Mouse (Mus musculus): ENCODE results near the gene Gm10762. TPM values are rescaled to one million over a fixed set of nuclear protein-coding genes. Genes with fewer than 3 reads are reported as not detected.

The Gm10762 gene
- polyA plus RNA-seq, 1 experiment from 2014 or later = 22.1 TPM

DNA sequence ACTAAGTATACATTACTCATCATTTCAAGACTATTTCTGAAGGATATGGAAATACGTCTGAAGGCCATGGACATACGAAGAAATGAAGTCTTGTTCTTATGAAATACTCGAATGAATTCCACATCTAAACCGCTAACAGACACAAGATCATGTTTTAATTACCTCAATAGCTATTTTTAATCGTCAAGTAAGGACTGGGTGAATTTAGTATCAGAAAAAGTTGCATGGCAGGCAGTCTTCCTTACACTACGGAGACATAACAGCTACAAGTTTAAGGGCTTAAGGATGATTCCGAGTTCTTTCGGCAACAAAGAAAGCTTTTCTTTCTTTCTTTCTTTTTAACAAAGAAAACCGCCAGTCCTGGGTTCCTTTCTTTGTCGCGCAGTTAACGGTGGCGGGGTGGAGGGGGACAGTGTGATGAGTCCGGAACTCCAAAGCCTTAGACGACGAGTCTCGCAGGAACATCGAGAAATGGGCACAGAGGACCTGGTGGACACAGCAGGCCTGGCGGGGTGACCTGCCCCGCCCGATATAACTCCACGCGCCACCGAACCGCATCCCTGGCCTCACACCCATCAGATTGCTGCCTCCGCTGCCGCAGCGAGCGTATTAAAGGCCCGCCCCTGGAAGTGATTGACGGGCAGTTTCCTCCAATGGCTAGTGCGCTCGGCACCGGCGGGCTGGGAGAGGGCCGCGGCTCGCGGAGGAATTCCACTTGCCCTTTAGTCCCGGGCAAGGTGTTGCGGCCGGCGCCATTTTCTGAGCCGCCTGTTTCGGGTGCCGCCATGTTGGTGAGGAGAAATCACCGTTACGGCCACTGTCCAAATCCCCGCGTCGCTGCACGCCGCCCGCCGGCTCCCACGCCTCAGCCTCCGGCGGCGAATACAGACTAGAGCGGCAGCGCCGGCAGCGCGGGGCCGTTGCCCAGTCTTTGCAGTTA lies 614 bp downstream of the Gm10762 start, which contains the start of gene Zc3h6:
Gene Zc3h6, plus strand, starts transcription at position 762 of the 940 bp plus-strand sequence.
- DNase-seq (ENCODE audit: low spot score, missing footprints) = peak; percentile 100
- Histone ChIP-seq H3K27me3 (ENCODE audit: control insufficient read depth, insufficient read depth, low read length) (no peaks in the 10 kb centered on the region), H3K4me3 (ENCODE audit: low read depth, low read length) (peak within 1 kb of the TSS; percentile 86), H3K9me3 (ENCODE audit: control insufficient read depth, low read length) (no peaks in the 10 kb centered on the region), H3K36me3 (ENCODE audit: control insufficient read depth, insufficient read depth, low read length) (no peaks in the 10 kb centered on the region), H3K4me2 (peak within 1 kb of the TSS; percentile 59), H3K4me1 (ENCODE audit: control insufficient read depth, insufficient read depth, low read length) (peaks cover 7% of the 10 kb centered on the region; the same call in 1 of the 2 replicates), H3K9ac (ENCODE audit: low read length) (peak within 1 kb of the TSS; percentile 100), H3K27ac (ENCODE audit: low read depth, low read length) (peak within 1 kb of the TSS; percentile 100)
- 1% methylated on average over 65 of the region's 65 CpGs for WGBS
- peak; percentile 95 for ATAC-seq (ENCODE audit: low FRiP score)

DNA sequence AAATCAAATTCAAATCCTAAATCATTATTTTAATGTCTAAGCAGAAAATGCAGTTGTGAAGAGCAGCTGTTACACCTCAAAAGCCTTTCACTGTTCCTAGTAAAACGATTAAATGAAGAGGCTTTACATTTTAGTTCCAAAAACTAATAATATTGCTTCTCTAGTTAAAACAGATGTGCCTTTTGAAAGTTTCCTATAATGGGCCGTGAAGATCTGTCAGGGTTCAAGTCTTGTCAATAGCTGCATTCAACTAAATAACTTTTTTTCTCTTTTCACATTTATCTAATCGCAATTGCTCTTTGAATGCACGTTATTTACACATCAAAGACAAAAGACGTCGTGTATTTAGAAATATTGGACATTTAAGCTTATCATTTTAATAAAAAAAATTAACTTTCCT lies 1.3 kb downstream of the Gm10762 start:
- peaks cover 7% of the 10 kb centered on the region; the same call in 1 of the 2 replicates for H3K4me1 ChIP-seq (ENCODE audit: control insufficient read depth, insufficient read depth, low read length)
- no peaks in the 10 kb centered on the region for H3K36me3 ChIP-seq (ENCODE audit: control insufficient read depth, insufficient read depth, low read length)
- no peak overlapping the region; the same call in 1 of the 2 replicates for H3K9ac ChIP-seq (ENCODE audit: low read length)
- H3K4me2 ChIP-seq = peak overlapping the region; percentile 59
- DNase-seq (ENCODE audit: low spot score, missing footprints) (peak; percentile 94), ATAC-seq (ENCODE audit: low FRiP score) (no peak)
- 10% methylated on average over 6 of the region's 6 CpGs for WGBS
- H3K27me3 ChIP-seq (ENCODE audit: control insufficient read depth, insufficient read depth, low read length) = no peaks in the 10 kb centered on the region
- H3K27ac ChIP-seq (ENCODE audit: low read depth, low read length) = peak overlapping the region; percentile 100
- H3K9me3 ChIP-seq (ENCODE audit: control insufficient read depth, low read length) = no peaks in the 10 kb centered on the region
- 0 out of 2 replicates have a peak overlapping the region, but pooled peaks have one; percentile 21 for H3K4me3 ChIP-seq (ENCODE audit: low read depth, low read length)

DNA sequence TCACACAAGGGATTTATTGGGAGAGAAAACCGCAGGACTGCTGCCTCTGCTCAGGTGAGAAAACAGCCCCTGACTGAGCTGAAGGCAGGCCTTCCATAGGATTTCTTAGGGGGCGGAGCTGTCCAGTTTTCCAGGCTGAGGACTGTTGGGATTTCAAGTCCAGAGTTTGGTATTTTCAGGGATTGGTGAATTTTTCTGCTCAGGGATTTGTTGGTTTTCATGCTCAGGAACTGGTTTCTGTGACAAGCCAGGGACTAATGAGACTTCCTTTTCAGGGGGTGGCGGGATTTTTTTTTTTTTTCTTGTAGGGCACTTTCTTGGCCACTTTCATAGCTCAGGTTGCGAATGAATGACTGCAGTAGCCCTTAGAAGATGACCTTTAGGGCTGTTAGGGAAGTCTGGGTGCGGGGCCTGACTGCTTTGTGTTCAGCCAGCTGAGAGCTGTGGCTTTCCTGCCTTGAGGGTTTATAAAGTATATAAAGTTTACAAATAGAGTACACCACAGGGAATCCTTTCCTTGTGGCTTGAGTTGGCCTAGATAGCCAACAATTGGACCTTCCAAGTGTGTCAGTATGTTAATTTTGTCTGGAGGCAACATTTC lies 1.9 kb downstream of the Gm10762 start:
- Histone ChIP-seq H3K27ac (ENCODE audit: low read depth, low read length) (peak overlapping the region; percentile 80), H3K27me3 (ENCODE audit: control insufficient read depth, insufficient read depth, low read length) (no peaks in the 10 kb centered on the region), H3K9ac (ENCODE audit: low read length) (peak overlapping the region; percentile 53; the same call in 1 of the 2 replicates), H3K4me3 (ENCODE audit: low read depth, low read length) (0 out of 2 replicates have a peak overlapping the region, but pooled peaks have one; percentile 13), H3K36me3 (ENCODE audit: control insufficient read depth, insufficient read depth, low read length) (no peaks in the 10 kb centered on the region), H3K9me3 (ENCODE audit: control insufficient read depth, low read length) (no peaks in the 10 kb centered on the region), H3K4me1 (ENCODE audit: control insufficient read depth, insufficient read depth, low read length) (peaks cover 7% of the 10 kb centered on the region; the same call in 1 of the 2 replicates), H3K4me2 (peak overlapping the region; percentile 59)
- 35% methylated on average over 5 of the region's 5 CpGs for WGBS
- DNase-seq (ENCODE audit: low spot score, missing footprints) (peak; percentile 82), ATAC-seq (ENCODE audit: low FRiP score) (no peak)

DNA sequence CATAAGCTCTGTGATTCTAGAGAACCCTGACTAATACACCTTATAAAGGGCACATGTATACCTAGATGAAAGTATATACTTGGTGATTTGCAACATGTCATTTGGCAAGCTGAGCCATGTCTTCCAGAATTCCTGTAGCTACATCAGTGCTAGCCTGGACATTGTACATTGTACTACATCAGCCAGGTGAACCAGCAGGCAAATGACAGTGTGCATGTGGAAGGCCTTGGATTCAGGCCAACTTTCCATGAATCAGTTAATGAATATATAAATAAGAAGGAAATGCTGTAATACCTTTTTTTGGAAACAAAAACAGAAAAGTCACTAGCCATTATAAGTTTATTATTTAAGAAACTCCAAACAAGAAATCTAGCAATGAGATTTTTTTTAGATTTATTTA lies 13.3 kb downstream of the Gm10762 start:
- DNase-seq (ENCODE audit: low spot score, missing footprints) = peak; percentile 6

DNA sequence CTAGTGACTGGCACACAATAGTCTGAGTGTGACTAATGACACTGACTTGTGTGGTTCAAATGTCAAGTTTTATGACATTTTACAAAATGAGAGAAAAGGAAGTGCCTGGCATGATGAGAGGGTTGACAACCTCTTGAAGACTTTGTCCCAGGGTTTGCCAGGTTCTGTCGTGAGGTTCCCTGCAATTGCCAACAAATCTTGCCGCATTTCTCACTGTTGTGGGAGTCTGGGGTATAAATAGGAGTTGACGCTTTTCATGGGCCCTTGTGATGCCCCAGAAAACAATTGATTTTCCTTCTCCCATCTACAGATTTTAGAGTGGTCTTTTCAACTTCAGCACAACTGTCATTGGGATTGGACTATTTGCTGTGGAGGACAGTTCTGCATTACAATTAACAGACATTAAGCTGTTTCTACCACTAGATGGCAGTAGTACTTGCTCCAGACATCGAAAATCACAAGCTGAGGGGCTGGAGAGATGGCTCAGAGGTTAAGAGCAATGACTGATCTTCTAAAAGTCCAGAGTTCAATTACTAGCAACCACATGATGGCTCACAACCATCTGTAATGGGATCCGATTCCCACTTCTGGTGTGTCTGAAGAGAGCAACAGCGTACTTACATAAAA lies 19.4 kb downstream of the Gm10762 start:
- no peaks in the 10 kb centered on the region for H3K4me1 ChIP-seq (ENCODE audit: control insufficient read depth, insufficient read depth, low read length)
- DNase-seq (ENCODE audit: low spot score, missing footprints) = peak; percentile 84
- H3K27ac ChIP-seq (ENCODE audit: low read depth, low read length) = no peak overlapping the region
- 34% methylated on average over 6 of the region's 6 CpGs for WGBS
- no peaks in the 10 kb centered on the region for H3K9me3 ChIP-seq (ENCODE audit: control insufficient read depth, low read length)
- no peak for ATAC-seq (ENCODE audit: low FRiP score)
- no peak overlapping the region for H3K4me3 ChIP-seq (ENCODE audit: low read depth, low read length)
- H3K9ac ChIP-seq (ENCODE audit: low read length) = no peak overlapping the region
- no peaks in the 10 kb centered on the region for H3K36me3 ChIP-seq (ENCODE audit: control insufficient read depth, insufficient read depth, low read length)
- no peak overlapping the region for H3K4me2 ChIP-seq
- H3K27me3 ChIP-seq (ENCODE audit: control insufficient read depth, insufficient read depth, low read length) = no peaks in the 10 kb centered on the region

More for the DNA sequence above, 13.3 kb downstream of the Gm10762 start:
- H3K4me1 ChIP-seq (ENCODE audit: control insufficient read depth, insufficient read depth, low read length) = no peaks in the 10 kb centered on the region
- H3K27ac ChIP-seq (ENCODE audit: low read depth, low read length) = no peak overlapping the region
- ATAC-seq (ENCODE audit: low FRiP score) = no peak
- no peaks in the 10 kb centered on the region for H3K9me3 ChIP-seq (ENCODE audit: control insufficient read depth, low read length)
- H3K36me3 ChIP-seq (ENCODE audit: control insufficient read depth, insufficient read depth, low read length) = no peaks in the 10 kb centered on the region
- no peak overlapping the region for H3K4me2 ChIP-seq
- no peak overlapping the region for H3K9ac ChIP-seq (ENCODE audit: low read length)
- no peak overlapping the region for H3K4me3 ChIP-seq (ENCODE audit: low read depth, low read length)
- no peaks in the 10 kb centered on the region for H3K27me3 ChIP-seq (ENCODE audit: control insufficient read depth, insufficient read depth, low read length)

DNA sequence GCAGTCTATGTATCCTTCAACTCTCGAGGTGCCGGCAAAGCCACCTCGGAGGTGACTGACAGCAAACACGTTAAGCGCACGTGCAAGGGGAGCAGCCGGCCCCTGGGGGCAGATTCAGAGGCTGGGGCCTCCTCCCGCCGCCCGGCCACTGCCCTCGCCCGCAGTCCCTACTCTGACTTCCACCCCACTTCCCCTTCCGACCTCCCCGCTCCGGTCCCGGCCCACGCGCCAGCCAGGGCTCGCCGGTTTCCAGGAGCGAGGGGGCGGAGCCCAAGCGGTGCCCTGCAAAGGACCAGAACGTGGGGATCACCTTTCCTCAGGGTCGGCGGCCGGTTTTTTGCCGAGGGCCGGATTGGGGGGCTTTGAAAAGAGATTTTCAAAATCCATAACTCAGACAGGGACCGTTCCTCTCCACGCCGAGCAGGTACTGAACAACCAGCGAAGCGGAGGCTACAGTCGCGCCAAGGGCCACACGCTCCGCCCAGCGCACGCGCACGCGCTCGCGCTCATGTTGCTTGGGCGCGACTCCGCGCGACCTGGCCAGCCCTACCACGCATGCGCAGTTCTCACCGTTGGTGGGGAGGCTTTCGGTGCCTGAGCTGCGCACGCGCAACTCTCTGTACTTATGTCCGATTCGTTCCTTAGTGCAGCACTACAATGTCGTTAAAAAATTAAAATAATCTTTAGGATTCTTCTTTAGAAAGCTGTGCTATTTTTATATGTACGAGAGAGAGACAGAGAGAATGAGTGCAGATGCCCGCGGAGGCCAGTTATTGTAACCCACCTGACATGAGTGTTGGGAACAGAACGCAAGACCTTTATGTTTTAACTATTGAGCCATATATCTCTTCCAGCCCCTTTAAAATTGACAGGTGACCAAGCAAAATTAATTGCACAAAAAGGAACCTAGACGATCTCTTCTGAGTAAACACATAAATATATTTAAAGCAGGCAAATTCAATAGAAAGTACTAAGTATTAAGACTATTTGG lies 23.7 kb downstream of the Gm10762 start, which contains the start of gene Zc3h8:
Gene Zc3h8, minus strand, starts transcription at position 540 of the 991 bp plus-strand sequence.
- DNase-seq (ENCODE audit: low spot score, missing footprints) = peak; percentile 100
- no peaks in the 10 kb centered on the region for H3K36me3 ChIP-seq (ENCODE audit: control insufficient read depth, insufficient read depth, low read length)
- whole genome bisulfite sequencing = 2% methylated on average over 65 of the region's 65 CpGs
- H3K27me3 ChIP-seq (ENCODE audit: control insufficient read depth, insufficient read depth, low read length) = no peaks in the 10 kb centered on the region
- H3K4me1 ChIP-seq (ENCODE audit: control insufficient read depth, insufficient read depth, low read length) = 0 out of 2 replicates have a peak, but pooled peaks cover 2% of the 10 kb centered on the region
- peak within 1 kb of the TSS; percentile 81 for H3K9ac ChIP-seq (ENCODE audit: low read length)
- H3K4me2 ChIP-seq = peak within 1 kb of the TSS; percentile 84
- peak within 1 kb of the TSS; percentile 70 for H3K4me3 ChIP-seq (ENCODE audit: low read depth, low read length)
- H3K27ac ChIP-seq (ENCODE audit: low read depth, low read length) = peak within 1 kb of the TSS; percentile 48; the same call in 1 of the 2 replicates
- no peaks in the 10 kb centered on the region for H3K9me3 ChIP-seq (ENCODE audit: control insufficient read depth, low read length)
- ATAC-seq (ENCODE audit: low FRiP score) = peak; percentile 93

DNA sequence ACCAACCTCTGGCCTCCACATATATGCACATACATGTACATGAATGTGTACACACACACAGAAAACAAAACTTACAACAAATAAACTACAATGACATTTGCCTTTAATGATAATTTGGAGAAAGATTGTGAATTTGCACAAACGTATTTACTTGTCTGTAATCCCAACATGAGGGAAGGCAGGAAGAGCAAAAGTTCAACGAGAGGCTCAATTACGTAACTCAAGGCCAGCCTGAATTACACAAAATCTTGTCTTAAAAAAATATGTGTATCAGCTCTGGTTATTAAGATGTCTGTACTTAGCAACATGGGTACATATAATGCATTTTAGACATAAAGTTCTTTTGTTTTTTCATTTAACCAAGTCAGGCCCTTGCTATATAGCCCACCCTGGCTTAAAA lies 31.3 kb downstream of the Gm10762 start:
- Histone ChIP-seq H3K36me3 (ENCODE audit: control insufficient read depth, insufficient read depth, low read length) (no peaks in the 10 kb centered on the region), H3K4me3 (ENCODE audit: low read depth, low read length) (no peak overlapping the region), H3K9ac (ENCODE audit: low read length) (no peak overlapping the region), H3K4me2 (no peak overlapping the region), H3K9me3 (ENCODE audit: control insufficient read depth, low read length) (no peaks in the 10 kb centered on the region), H3K4me1 (ENCODE audit: control insufficient read depth, insufficient read depth, low read length) (no peaks in the 10 kb centered on the region), H3K27ac (ENCODE audit: low read depth, low read length) (no peak overlapping the region), H3K27me3 (ENCODE audit: control insufficient read depth, insufficient read depth, low read length) (no peaks in the 10 kb centered on the region)
- WGBS = 91% methylated on average over 3 of the region's 3 CpGs
- DNase-seq (ENCODE audit: low spot score, missing footprints) = peak; percentile 19
- no peak for ATAC-seq (ENCODE audit: low FRiP score)

DNA sequence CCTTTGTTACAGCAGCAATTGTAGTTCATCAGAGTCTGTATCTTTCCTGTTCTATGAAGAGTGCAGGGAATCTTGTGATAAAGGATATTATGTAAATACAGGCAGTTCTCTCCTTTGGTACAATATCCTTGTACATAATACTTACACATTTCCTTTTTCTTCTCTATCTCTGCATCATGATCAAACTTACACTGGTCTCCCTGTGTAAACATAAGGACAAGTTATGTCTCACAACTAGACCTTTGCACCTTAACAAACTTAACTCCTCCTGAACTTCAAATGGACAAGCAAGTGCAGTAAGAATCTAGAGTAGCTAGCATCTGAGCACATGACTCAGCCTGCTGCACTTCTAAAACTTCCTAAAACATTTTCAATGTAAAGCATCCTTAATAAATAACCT lies 36.8 kb downstream of the Gm10762 start:
- no peak overlapping the region for H3K27ac ChIP-seq (ENCODE audit: low read depth, low read length)
- H3K4me3 ChIP-seq (ENCODE audit: low read depth, low read length) = no peak overlapping the region
- ATAC-seq (ENCODE audit: low FRiP score) (no peak), DNase-seq (ENCODE audit: low spot score, missing footprints) (no peak)
- H3K9ac ChIP-seq (ENCODE audit: low read length) = no peak overlapping the region
- no peak overlapping the region for H3K4me2 ChIP-seq
- H3K27me3 ChIP-seq (ENCODE audit: control insufficient read depth, insufficient read depth, low read length) = no peaks in the 10 kb centered on the region
- H3K9me3 ChIP-seq (ENCODE audit: control insufficient read depth, low read length) = no peaks in the 10 kb centered on the region
- no peaks in the 10 kb centered on the region; the same call in 1 of the 2 replicates for H3K36me3 ChIP-seq (ENCODE audit: control insufficient read depth, insufficient read depth, low read length)
- no peaks in the 10 kb centered on the region for H3K4me1 ChIP-seq (ENCODE audit: control insufficient read depth, insufficient read depth, low read length)
